Mouse (Mus musculus): ENCODE measurements around the gene Ccne1.

DNA sequence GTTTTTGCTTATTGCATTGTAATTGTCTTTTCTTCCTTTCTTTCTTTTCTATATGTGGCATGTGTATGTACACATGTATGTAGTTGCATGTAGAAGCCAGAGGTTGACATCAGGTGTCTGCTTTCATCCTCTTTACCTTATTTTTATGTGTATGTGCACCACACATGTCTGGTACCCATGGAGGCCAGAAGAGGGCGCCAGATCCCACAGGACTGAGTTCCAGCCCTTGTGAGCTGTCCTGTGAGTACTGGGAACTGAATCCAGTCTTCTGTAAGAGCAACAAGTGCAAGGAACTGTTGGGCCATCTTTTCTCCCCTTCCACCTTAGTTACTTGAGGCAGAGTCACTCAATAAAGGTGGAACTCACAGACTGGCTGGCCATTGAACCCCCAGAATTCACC, 11.3 kb upstream of the Ccne1 start:
- no peak for TF ChIP-seq HCFC1 (IDR thresholded peaks at IDR 0.05; ENCODE audit: borderline replicate concordance, insufficient read depth, low read length)
- TF ChIP-seq ZC3H11A (IDR thresholded peaks at IDR 0.05; ENCODE audit: borderline replicate concordance, low read depth, low read length), result peak; percentile 30; the same call in 1 of the 2 replicates
- TF ChIP-seq MAFK (IDR thresholded peaks at IDR 0.05; ENCODE audit: insufficient read depth, low read depth, low read length), result no peak
- no peak for TF ChIP-seq ZNF384 (IDR thresholded peaks at IDR 0.05; ENCODE audit: low read depth, low read length)

All from ES-E14 (cell line).